Mouse (Mus musculus): ENCODE measurements around the gene Il10ra. TPM values are rescaled to one million over a fixed set of nuclear protein-coding genes. Genes with fewer than 3 reads are reported as not detected.

Gene Il10ra
- 0.54 and 0.78 TPM in 2 replicates for polyA plus RNA-seq (2012; rRNA removed)

GRCm38 (mm10) chr9:45268597-45269325 is at the start of gene Il10ra:
Gene Il10ra (minus strand): TSS chr9:45269149.
- DNase-seq (ENCODE audit: low read depth), result peak; percentile 61
- TF ChIP-seq POLR2A (IDR thresholded peaks at IDR 0.05; ENCODE audit: borderline replicate concordance, extremely low read depth, insufficient read depth, insufficient read length, poor library complexity, severe bottlenecking) (no peak), CTCF (IDR thresholded peaks at IDR 0.05; ENCODE audit: borderline replicate concordance, extremely low read depth, insufficient read depth, insufficient read length) (no peak)

- DNase-seq (ENCODE audit: low read depth), result no peak
- no peak for TF ChIP-seq POLR2A (IDR thresholded peaks at IDR 0.05; ENCODE audit: borderline replicate concordance, extremely low read depth, insufficient read depth, insufficient read length, poor library complexity, severe bottlenecking)
- TF ChIP-seq CTCF (IDR thresholded peaks at IDR 0.05; ENCODE audit: borderline replicate concordance, extremely low read depth, insufficient read depth, insufficient read length), result no peak
Observed at GRCm38 (mm10) chr9:45317635-45318034, 48.7 kb upstream of the Il10ra start.

- DNase-seq (ENCODE audit: low read depth), result no peak
- TF ChIP-seq CTCF (IDR thresholded peaks at IDR 0.05; ENCODE audit: borderline replicate concordance, extremely low read depth, insufficient read depth, insufficient read length), result no peak
- no peak for TF ChIP-seq POLR2A (IDR thresholded peaks at IDR 0.05; ENCODE audit: borderline replicate concordance, extremely low read depth, insufficient read depth, insufficient read length, poor library complexity, severe bottlenecking)
Observed at GRCm38 (mm10) chr9:45313913-45314312, 45.0 kb upstream of the Il10ra start.

- no peak for DNase-seq (ENCODE audit: low read depth)
- no peak for TF ChIP-seq CTCF (IDR thresholded peaks at IDR 0.05; ENCODE audit: borderline replicate concordance, extremely low read depth, insufficient read depth, insufficient read length)
- no peak for TF ChIP-seq POLR2A (IDR thresholded peaks at IDR 0.05; ENCODE audit: borderline replicate concordance, extremely low read depth, insufficient read depth, insufficient read length, poor library complexity, severe bottlenecking)
Observed at GRCm38 (mm10) chr9:45311858-45312257, 42.9 kb upstream of the Il10ra start.

GRCm38 (mm10) chr9:45308521-45308920 is 39.6 kb upstream of the Il10ra start:
- no peak for DNase-seq (ENCODE audit: low read depth)
- TF ChIP-seq CTCF (IDR thresholded peaks at IDR 0.05; ENCODE audit: borderline replicate concordance, extremely low read depth, insufficient read depth, insufficient read length), result no peak
- no peak for TF ChIP-seq POLR2A (IDR thresholded peaks at IDR 0.05; ENCODE audit: borderline replicate concordance, extremely low read depth, insufficient read depth, insufficient read length, poor library complexity, severe bottlenecking)

GRCm38 (mm10) chr9:45306746-45307410 is 37.9 kb upstream of the Il10ra start:
- no peak for TF ChIP-seq CTCF (IDR thresholded peaks at IDR 0.05; ENCODE audit: borderline replicate concordance, extremely low read depth, insufficient read depth, insufficient read length)
- no peak for TF ChIP-seq POLR2A (IDR thresholded peaks at IDR 0.05; ENCODE audit: borderline replicate concordance, extremely low read depth, insufficient read depth, insufficient read length, poor library complexity, severe bottlenecking)
- DNase-seq (ENCODE audit: low read depth), result no peak

GRCm38 (mm10) chr9:45301771-45302170 is 32.8 kb upstream of the Il10ra start:
- no peak for DNase-seq (ENCODE audit: low read depth)
- TF ChIP-seq POLR2A (IDR thresholded peaks at IDR 0.05; ENCODE audit: borderline replicate concordance, extremely low read depth, insufficient read depth, insufficient read length, poor library complexity, severe bottlenecking) (no peak), CTCF (IDR thresholded peaks at IDR 0.05; ENCODE audit: borderline replicate concordance, extremely low read depth, insufficient read depth, insufficient read length) (no peak)

GRCm38 (mm10) chr9:45300422-45301104 is 31.6 kb upstream of the Il10ra start:
- peak; percentile 30; the same call in 1 of the 2 replicates for TF ChIP-seq POLR2A (IDR thresholded peaks at IDR 0.05; ENCODE audit: borderline replicate concordance, extremely low read depth, insufficient read depth, insufficient read length, poor library complexity, severe bottlenecking)
- TF ChIP-seq CTCF (IDR thresholded peaks at IDR 0.05; ENCODE audit: borderline replicate concordance, extremely low read depth, insufficient read depth, insufficient read length), result peak; percentile 97
- DNase-seq (ENCODE audit: low read depth), result peak; percentile 98

- TF ChIP-seq CTCF (IDR thresholded peaks at IDR 0.05; ENCODE audit: borderline replicate concordance, extremely low read depth, insufficient read depth, insufficient read length), result peak; percentile 70
- TF ChIP-seq POLR2A (IDR thresholded peaks at IDR 0.05; ENCODE audit: borderline replicate concordance, extremely low read depth, insufficient read depth, insufficient read length, poor library complexity, severe bottlenecking), result no peak
- DNase-seq (ENCODE audit: low read depth), result peak; percentile 17
Observed at GRCm38 (mm10) chr9:45299231-45300006, 30.5 kb upstream of the Il10ra start.

- TF ChIP-seq CTCF (IDR thresholded peaks at IDR 0.05; ENCODE audit: borderline replicate concordance, extremely low read depth, insufficient read depth, insufficient read length) (no peak), POLR2A (IDR thresholded peaks at IDR 0.05; ENCODE audit: borderline replicate concordance, extremely low read depth, insufficient read depth, insufficient read length, poor library complexity, severe bottlenecking) (no peak)
- no peak for DNase-seq (ENCODE audit: low read depth)
Observed at GRCm38 (mm10) chr9:45294210-45295011, 25.5 kb upstream of the Il10ra start.
